Mouse (Mus musculus) adrenal gland, postnatal 10 days (tissue): ENCODE measurements around the gene 1600012H06Rik. TPM values are rescaled to one million over a fixed set of nuclear protein-coding genes. Genes with fewer than 3 reads are reported as not detected.
"Not testable (repeated sequence)": the region's sequence is repeated elsewhere in the genome, so short reads cannot be mapped to it uniquely, and the experiment has no call there.

Source experiments
- DNase-seq: peaks from one replicate; pipeline ENCODE4 v3.0.0; 2021; ENCODE audit warnings: mixed read lengths
- long read RNA-seq, 2 experiments: library from polyadenylated mRNA; stranded (forward); transcript quantifications; one replicate each; pipeline ENCODE4 v2.0.0; 2021
- total RNA-seq, 2 experiments: library from RNA; stranded (reverse); gene quantifications; 2 replicates each; pipeline ENCODE4 v1.2.3; 2021

Gene 1600012H06Rik
- total RNA-seq: 10 to 100 TPM; 28.2 to 30.7 TPM
- long read RNA-seq, experiment 1, transcript 1600012H06Rik-203 (2 exons, 1,466 nt): minor isoform, 5 of 56 reads
- long read RNA-seq, experiment 1, transcript 1600012H06Rik-202 (2 exons, 2,523 nt): minor isoform, 5 of 56 reads
- long read RNA-seq, experiment 1, transcript 1600012H06Rik-201 (2 exons, 2,506 nt): major isoform, 29 of 56 reads
- long read RNA-seq, experiment 1, partial matches to known transcripts: 0 of 56 reads
- long read RNA-seq, experiment 1, other reads (novel, unspliced or antisense): 17 of 56 reads
- long read RNA-seq, experiment 2, transcript 1600012H06Rik-201 (2 exons, 2,506 nt): major isoform, 14 of 30 reads
- long read RNA-seq, experiment 2, partial matches to known transcripts: 0 of 30 reads
- long read RNA-seq, experiment 2, other reads (novel, unspliced or antisense): 13 of 30 reads

DNA sequence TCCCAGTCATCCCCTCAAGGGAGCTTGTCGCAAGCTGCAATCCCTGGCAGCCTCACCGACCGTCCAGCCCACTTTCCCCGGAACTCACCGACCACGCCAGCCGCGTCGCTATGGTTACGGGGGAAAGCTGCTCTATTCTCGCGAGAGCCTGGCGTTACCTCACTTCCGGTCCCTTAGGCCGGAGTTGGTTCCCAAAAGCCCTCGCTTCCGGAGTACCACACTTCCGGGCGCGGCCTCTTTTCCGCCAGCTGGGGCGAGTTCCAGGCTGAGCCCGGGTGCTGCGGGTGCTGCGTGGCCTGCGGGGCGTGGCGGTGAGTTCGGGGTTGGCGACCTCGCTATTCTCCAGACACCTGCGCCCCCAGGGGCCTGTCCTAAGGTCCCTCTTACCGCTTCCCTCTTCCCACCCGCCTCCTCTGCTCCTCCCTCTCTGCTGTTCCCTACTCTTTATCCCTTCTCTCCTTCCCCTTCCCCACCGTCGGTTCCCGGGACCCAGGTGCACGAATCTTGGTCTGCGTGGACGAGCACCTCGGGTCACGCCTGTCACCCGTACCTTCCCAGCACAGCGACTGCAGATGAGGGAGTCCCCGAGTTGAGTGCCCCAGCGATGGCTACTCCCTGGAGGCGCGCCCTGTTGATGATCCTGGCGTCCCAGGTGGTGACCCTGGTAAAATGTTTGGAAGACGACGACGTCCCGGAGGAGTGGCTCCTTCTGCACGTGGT is at the start of gene 1600012H06Rik, which contains the start of gene Wdr27:
TSS of gene 1600012H06Rik (plus strand) at position 176 of the 720 bp plus-strand sequence.
TSS of gene Wdr27 (minus strand) at position 150 of the 720 bp plus-strand sequence.
- DNase-seq: peak; percentile 99

DNA sequence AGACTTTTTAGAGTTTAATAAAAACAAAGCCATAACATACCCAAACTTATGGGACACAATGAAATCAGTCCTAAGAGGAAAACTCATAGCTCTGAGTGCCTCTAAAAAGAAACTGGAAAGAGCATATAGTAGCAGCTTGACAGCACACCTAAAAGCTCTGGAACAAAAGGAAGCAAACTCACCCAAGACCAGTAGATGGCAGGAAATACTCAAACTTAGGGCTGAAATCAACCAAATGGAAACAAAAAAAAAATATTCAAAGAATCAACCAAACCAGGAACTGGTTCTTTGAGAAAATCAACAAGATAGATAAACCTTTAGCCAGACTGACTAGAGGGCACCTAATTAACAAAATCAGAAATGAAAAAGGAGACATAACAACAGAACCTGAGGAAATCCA is 47.9 kb upstream of the 1600012H06Rik start:
- not testable (repeated sequence) for DNase-seq

DNA sequence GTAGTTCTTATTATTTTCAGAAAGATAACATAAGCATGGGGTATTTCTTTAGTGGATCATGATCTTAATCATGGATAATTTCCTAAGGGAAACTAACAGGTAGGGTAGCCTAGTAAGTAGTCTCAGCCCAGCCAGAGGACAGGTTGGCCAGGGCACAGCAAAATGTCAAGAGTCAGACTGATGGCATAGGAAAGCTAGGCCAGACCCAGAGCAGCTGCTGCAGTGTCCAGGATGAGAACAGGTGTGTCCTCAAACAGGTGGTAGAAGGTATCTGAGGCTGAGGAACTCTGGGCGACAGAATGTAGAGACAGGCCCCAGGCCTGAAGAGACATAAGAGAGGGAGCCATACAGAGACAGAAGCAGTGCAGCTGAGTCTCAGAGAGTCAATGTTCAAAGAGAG is 44.0 kb upstream of the 1600012H06Rik start:
- DNase-seq: no peak

DNA sequence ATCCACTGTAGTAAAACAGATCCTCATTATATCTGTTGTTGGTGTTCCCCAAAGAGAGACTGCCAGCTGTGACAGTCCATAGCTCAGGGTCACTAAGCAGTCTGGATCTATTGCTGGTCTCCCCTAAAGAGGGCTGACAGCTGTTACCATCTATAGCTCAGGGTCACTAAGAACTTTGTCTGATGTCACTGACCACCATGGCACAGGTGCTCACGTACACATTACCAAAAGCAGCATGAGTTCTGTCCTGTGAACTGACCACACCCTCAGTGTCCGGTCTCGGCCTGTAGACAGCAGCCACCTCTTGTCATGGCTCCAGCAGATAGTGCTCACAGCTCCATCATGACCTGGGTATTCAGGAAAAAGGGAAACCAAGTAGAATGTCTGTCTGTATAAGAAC is 39.8 kb upstream of the 1600012H06Rik start:
- DNase-seq: no peak

DNA sequence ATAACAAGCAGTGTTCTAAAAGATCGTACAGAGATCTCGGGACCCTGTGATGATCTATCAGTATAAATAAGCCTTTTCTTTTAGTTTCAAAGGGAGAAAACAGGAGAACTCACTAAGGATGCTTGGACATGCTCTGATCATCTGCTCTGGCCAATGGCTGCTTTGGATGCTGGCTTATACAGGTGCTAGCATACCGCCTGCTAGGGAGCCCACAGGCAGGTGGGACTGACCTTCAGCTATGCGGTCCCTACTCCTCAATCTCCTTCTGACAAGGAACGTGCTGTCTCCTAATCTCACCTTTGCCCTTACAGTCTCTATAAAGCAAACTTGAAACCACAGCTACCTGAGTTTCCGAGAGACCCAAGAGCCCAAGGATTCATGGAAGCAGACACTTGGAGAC is 38.8 kb upstream of the 1600012H06Rik start:
- DNase-seq: no peak

DNA sequence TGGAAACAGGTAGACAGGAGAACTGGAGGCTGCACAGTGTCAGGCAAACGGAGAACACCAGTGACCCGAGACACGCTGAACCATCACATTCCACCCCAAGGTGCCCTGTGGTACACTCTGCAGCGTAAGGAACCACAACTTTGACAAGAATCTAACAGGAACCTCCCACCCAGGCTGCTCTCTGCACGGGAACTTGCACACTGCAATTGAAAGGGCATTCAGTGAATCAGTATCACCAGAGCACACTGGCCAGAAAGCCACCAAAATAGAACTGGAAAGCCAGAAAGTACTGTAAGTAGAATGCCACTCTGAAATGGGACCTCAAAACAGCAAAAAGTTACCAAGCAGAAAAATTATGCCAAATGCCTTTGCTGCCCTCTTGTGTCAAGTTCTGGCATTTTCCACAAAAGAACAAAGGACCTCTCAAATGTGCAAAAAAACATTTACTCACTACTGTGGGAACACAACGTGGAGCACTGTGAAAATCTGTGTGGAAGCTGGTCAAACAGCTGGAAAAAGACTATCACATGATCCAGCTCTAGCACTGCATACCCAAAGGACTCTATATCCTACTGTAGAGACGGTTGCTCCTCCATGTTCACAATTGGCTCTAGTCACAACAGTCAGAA is 38.2 kb upstream of the 1600012H06Rik start:
- DNase-seq: peak; percentile 80

DNA sequence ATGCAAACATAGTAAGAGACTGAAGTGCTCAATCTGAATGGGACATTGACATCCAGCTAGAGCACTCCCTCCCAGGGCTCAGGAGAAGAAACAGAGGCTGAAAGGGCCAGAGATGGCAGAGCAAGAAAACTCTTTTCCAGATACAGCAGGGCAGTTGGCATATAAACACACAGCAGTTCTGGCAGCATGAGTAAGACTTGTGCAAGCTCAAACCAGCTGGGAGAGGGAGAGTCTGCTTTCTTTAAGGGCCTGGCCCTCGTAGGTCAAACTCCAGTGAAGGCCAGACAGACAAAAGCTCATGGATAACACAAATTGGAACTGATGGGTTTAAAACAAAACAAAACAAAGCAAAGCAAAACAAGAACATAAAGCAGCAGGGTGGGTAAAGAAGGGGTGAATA is 36.4 kb upstream of the 1600012H06Rik start:
- no peak for DNase-seq

DNA sequence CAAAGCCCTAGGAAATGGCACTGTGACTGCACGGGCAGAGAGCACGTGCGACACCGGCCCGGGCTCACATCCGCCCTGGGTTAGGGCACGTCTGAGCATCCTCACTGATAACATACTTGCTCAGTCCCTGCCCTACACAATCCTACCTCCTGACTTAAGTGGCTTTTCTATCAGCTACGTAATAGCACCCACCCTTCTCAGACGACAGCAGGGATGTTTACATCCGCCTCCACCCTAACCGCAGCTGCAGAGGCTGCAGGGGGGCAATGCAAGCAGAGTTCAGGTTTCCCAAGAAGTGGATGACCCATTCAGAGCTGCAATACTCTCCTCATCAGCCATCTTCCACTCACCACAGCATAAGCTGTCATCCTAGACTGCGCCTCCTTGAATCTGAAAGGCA is 35.8 kb upstream of the 1600012H06Rik start:
- no peak for DNase-seq

DNA sequence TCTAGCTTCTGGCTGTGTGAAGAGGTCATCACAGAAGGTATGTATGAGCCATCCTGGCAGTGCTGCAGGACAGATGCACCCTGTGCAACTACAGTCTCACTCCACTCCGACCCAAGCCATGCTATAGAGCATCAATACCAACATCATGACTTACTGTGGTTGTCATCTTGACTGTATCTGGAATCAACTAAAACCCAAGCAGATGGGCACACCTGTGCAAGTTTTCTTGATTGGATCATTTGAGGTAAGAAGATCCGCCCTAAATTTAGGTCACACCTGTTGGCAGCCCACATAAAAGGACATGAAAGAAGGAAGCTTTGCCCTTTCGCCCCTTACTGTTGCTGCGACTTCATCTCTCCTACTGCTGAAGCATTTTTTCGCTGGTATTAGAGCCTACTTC is 33.7 kb upstream of the 1600012H06Rik start:
- DNase-seq: no peak

DNA sequence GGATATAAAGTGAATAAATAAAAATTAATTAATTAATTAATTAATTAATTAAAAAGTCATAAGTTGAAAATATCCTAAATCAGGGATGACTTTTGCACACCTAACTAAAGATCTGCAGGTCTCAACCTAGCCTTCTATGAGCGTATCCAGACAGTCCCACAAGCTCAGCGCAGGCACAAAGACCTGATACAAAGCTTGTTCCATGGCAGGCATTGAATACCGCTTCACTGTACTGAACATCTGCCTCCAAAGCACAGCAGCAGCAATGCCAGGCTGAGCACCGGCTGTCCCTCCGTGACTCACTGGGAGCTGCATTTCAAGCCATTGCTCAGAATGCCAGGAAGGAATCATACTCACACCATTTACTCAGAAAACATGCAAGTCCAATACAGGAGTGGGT is 32.2 kb upstream of the 1600012H06Rik start:
- no peak for DNase-seq

DNA sequence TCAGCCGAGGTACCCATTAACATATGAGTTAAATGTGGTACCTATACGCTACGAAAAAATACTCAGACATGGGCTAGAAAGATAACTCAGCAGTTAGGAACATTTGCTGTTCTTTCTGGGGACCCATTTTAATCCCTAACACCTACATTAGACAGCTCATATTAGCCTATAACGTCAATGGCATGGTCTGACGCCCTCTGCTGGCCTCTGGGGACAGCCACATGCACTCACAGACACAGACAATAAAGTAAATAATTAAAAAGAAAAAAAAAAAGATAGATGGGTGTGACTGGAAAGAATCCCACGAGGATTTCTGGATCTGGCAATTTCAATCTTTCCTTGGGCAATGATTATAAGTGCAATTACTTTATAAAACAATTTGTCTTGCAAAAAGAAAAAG is 30.6 kb upstream of the 1600012H06Rik start:
- DNase-seq: no peak

DNA sequence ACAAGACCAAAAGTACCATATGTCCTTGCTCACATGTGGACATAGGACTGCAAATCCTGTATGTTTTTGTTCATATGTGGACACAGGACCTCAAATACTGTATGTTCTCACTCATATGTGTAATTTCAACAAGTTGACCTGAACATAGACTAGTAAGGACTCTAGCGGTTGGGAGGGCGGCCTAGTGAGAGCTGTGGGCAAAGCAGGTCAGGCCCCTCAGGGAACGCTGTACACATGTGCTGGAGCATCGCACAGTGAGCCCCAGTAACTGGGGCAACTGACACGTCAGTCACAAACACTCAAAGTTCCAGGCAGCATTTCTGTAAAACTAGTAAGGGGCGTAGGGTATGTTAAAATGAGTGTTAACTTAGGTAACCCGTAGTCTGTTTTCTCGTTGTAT is 30.0 kb upstream of the 1600012H06Rik start:
- no peak for DNase-seq

DNA sequence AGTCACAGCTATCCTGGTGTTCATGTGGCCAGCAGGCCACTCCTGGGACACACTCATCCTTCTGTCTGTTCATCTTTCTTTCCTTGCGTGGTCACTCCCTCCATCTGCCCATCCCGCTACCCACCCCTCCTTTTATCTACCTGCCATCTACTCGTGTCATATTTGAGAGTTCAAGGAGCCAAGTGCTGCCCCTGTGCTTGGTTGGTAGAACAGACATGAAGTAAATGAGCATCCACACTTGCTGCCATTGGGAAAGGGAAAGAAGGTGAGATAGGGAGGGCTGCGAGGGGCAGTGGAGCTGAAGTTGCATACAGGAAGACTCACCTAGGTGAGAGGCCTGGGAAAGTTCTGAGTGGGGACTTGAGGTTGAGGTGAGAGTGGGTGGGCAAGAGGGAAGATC is 28.6 kb upstream of the 1600012H06Rik start:
- DNase-seq: no peak

DNA sequence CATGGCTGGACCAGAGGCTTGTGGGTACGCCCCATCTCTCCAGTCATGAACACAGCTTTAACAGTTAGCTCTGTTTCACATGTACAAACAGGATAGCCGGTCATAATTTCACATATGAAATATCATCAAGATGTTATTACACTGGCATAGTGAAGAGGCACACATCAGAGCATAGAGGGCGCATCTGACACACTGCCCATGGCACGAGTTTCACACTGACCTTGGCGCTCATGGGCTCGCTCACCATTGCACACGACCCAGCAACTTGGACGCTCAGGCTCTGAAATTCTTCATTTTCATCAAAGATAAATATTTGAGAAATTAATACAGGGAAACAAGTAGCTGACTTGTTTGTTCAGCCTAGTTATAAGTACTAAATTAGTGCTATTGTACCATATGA is 25.1 kb upstream of the 1600012H06Rik start:
- peak; percentile 27 for DNase-seq

DNA sequence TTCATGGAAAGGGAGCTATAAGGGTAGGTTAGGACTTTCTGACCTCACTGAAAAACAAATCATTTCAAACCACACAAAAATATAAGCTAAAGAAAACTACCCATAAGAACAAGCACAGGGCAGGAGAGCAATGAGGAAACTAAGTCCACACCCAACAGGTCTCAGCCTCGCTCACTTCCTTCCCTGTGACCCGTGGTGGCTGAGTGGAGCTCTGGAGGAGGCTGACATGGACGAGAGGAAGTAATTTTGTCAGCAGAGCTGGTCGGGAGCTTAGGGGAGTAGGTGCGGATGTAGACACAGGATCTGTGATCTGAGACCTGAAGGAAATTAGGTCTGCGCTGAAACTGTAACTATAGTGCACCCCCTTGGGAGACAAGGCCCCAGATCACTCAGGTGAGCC is 21.4 kb upstream of the 1600012H06Rik start:
- DNase-seq: no peak

DNA sequence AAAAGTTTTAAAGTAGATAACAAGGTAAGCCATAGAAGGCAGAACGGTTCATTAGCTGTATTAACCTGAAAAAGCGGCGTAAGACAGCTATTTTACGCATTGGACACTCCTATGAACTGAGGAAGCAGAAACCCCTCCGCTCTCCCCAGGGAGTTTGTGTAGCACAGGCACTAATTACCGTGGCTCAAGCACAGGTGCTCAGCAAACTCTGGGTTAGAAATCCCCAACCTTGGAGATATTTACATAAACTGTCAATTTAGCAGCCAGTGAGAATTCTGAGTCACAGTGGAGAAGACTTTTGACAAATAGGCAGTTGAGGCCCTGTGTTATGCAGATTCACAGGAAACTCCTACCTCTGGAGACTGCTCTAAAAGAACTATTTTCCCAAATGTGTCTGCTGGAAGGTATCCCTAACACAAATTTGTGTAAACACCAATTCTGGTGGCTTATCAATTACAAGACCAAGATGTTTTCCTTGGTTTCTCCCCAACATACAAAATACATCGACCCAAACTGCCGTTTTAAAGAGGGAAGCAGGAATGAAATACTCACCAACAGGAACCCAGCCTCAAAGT is 15.3 kb upstream of the 1600012H06Rik start:
- no peak for DNase-seq

DNA sequence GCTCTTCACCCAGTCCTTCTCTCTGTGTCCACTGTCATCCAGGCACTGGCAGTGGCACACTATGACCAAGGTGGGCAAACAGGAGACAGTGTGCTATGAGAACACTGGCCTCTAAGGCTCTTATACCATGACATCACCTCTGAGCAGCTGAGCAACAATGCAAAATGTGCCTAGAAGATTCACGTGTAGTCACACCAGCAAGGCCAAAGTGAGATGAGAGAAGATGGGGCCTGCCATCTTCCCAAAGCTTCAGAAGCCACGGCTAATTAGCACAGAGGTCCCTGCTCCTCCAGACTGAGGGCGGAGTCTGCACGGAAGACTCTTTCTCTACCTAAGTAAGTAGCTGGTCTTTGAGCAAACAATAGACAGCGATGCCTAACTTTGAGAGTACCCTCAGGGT is 14.4 kb upstream of the 1600012H06Rik start:
- no peak for DNase-seq

DNA sequence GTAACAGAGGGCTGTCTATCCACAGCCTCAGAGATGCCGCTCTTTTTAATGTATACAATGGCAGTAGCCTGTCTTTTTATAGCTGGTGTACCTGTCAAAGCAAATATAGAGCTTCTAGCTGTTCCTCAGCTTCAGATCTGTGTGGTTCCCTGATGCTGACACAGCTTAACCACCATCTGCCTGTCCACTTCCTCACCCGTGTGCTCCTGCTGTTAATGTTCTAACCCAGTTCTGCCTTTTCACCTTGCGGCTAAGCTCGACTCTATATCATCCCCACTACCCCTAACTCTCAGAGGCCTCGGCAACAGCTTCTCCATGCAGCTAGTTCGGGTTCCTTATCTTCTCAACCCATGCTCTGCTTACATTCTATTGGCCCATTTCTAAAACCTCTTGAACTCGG is 12.3 kb upstream of the 1600012H06Rik start:
- no peak for DNase-seq

DNA sequence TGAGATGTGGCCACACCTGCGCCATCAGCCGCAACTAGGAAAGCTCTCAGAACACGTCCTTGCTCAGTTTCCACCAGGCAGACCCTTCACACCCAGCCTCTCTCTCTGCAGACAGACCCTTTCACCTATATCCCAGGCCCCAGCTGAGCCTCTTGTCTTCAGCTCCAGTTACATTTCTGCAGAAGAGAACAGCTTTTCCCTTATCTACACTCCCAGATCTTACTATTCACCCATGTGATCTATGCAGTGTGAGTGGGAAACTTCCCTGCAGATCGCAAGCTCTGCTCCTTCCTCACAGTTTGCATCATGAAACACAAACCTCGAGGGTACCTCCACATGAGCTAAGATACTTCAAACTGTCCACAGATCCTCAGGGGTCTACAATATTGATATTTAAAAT is 11.5 kb upstream of the 1600012H06Rik start:
- no peak for DNase-seq

DNA sequence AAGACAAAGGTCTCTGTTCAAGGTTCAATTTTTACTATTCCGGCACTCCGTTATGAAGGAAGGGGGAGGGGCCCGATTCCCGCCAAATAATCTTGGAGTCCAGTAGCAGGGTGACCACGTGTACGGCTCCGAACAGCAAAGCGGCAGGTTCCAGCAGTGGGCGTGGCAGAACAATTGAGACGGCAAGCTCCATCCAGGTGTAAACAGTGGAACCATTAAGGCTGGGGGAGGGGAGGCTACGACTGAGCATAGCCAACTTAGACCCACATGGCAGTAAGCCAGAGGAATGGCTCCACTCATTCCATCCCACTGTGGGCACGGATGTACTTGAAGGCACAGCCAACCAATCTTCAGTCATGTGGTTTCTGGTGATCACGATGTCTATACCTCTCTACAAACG is 7.7 kb upstream of the 1600012H06Rik start:
- DNase-seq: not testable (repeated sequence)

DNA sequence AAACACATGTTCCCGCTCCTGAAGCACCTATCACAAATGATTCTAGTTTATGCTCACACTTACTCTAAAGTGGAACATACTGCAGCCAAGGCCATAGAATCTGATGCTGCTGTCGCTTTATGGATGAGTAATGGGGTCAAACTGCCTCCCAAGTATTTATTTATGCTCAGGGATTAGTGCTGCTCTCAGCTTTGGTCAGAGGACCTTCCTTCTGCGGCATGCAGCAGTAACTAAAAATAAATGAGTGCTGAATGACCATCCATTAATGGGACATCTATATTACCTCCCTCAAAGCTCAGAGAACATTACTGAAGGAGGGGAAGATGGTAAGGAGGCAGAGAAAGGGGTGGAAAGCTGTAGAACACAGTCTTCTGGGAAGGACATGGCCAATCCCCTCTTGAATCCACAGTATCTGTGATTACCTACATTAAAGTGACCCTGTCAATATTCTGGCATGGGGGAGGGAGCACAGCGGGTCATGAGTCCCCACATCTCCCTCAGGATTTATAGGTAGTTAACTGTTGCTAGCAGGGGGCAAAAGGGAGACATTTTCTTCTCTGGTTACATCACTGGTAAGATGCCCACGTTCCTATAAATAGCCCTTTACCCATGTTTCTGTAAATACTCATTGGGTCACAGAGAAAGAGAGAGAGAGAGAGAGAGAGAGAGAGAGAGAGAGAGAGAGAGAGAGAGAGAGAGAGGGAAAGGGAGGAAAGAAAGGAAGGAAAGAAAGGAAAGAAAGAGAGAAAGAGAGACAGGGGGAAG is 7.0 kb upstream of the 1600012H06Rik start:
- DNase-seq: peak; percentile 12

DNA sequence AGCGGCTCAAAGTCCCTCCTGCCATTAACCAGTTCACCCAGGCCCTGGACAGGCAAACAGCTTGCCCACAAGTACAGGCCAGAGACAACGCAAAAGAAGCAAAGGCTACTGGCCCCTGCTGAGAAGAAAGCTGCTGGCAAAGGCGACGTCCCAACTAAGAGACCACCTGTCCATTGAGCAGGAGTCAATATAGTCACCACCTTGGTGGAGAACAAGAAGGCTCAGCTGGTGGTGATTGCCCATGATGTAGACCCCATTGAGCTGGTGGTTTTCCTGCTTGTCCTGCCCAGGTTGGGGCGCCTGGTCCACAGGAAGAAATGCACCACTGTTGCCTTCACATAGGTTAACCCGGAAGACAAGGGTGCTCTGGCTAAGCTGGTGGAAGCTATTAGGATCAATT is 803 bp upstream of the 1600012H06Rik start:
- DNase-seq: not testable (repeated sequence)
